Mouse (Mus musculus) cerebellum, adult 2 months (tissue): Measurements from ENCODE around the gene 4921501E09Rik. TPM values are rescaled to one million over a fixed set of nuclear protein-coding genes. Genes with fewer than 3 reads are reported as not detected.
"Not testable (repeated sequence)": the region's sequence is repeated elsewhere in the genome, so short reads cannot be mapped to it uniquely, and the experiment has no call there.

Source experiments
- DNase-seq, 2 experiments: peaks; one replicate each; pipeline ENCODE4 v3.0.0; 2021
- H3K27ac ChIP-seq: fragments of 200-500 bp; 2 replicates; pipeline ENCODE4 v1.5.1; 2012; ENCODE audit warnings: low read length, control low read depth, inconsistent platforms; ENCODE audit not compliant: insufficient read depth
- H3K27me3 ChIP-seq: fragments of 200-500 bp; 2 replicates; pipeline ENCODE4 v1.6.1; 2012; ENCODE audit warnings: inconsistent platforms, mild to moderate bottlenecking, low read length, moderate library complexity; ENCODE audit not compliant: control insufficient read depth, insufficient read depth
- H3K4me1 ChIP-seq: fragments of 200-500 bp; 2 replicates; pipeline ENCODE4 v1.6.1; 2011; ENCODE audit warnings: low read length; ENCODE audit not compliant: control insufficient read depth, insufficient read depth
- H3K4me3 ChIP-seq: fragments of 200-500 bp; replicated peaks from 2 replicates; pipeline ENCODE3; 2011; ENCODE audit warnings: mild to moderate bottlenecking, low read depth, low read length, control low read depth; ENCODE audit not compliant: insufficient read depth
- CTCF ChIP-seq: fragments of 200-500 bp; IDR thresholded peaks from 2 replicates; pipeline ENCODE4 v1.5.1; 2011; ENCODE audit warnings: low read depth, mild to moderate bottlenecking, control low read depth, low read length, moderate library complexity, borderline replicate concordance; ENCODE audit not compliant: insufficient read depth
- POLR2A ChIP-seq: fragments of 200-500 bp; IDR thresholded peaks from 2 replicates; pipeline ENCODE4 v1.6.1; 2011; ENCODE audit warnings: low read length, control low read depth, borderline replicate concordance; ENCODE audit not compliant: insufficient read depth
- WGBS: fragments of 180-500 bp; shearing (Covaris S2); methylation state at CpG from one replicate; pipeline ENCODE4 v1.1.7; 2018; 5-methylcytosine and 5-hydroxymethylcytosine counted together
- polyA plus RNA-seq: library from polyadenylated mRNA; depleted of rRNA; stranded (reverse); fragments of >200 nt; gene quantifications from 2 replicates; pipeline ENCODE4 v1.2.3, GENCODE M21; 2012; rRNA removed

4921501E09Rik gene
- polyA plus RNA-seq, 1 experiment: not detected

DNA sequence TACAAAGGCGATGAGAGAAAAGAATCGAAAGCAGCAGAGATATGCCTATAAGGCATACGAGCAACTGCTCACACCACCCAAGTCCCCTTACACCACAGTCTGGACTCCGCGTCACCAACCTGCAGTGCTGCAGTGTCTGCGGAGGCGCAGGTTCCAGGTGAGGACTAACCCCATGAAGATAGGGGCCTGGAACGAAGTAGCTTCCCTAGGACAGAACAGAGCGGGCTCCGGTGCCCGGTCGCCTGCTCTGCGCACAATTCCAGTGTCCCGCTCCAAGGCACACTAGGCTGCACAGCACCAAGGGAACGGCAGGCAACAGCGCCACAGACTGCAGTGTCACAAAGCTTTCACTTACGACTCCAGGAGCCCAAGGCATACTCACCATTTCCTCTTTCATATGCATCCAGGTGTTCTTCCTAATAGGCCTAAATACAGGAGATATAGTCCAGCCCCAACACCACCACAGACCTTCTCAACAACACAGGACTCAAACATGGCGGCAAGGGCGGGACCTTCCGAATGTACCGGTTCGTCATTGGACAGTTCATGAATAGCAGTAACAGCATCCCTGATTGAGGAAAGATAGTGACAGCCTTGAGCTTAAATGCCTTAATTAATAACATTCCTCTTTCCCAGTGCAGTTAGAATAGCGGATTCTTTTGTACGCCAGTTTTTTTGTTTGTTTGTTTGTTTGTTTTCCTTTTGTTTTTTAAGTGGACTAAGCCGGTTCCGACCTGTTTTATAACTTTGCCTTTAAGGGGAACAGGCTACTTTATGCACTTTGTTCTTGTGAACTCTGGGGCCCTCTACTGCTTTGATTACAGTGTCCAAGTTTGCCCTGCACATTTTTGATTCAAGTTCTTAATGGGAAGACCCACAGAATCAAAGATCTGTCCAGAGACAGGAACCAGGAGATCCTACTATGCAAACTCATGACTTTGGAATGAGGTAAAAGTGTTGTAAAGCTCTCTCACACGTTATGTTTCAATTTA is 34.7 kb downstream of the 4921501E09Rik start, which contains the start of gene Zfp763:
TSS of gene Zfp763 (minus strand) at position 503 of the 992 bp plus-strand sequence.
- 2% methylated on average over 27 of the region's 27 CpGs for WGBS
- DNase-seq: peak; percentile 82 to 85
- Histone ChIP-seq H3K4me1 (peaks cover 3% of the 10 kb centered on the region), H3K4me3 (peak within 1 kb of the TSS; percentile 91), H3K27ac (no peak within 1 kb of the TSS), H3K27me3 (no peaks in the 10 kb centered on the region)
- TF ChIP-seq CTCF: no peak
- peak; percentile 68; the same call in 1 of the 2 replicates for TF ChIP-seq POLR2A

DNA sequence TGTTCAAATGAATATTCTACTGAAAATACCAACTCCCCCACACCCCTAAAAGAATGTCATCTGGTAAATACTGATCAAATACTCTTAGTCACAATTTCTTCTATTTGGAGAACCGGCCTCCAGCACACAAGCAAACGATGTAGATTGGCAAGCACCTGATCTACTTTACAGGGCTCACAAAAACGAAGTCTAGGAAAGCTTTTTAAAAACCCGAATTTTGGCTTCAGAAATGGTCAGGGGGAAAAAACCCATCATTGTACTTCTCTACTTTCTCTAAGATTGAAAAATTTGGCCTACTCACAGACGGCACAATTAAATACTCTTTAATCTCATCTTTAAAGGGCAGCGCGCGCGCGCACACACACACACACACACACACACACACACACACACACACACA is 35.5 kb downstream of the 4921501E09Rik start:
- H3K27ac ChIP-seq: no peak overlapping the region
- no peak for DNase-seq
- H3K4me1 ChIP-seq: peaks cover 3% of the 10 kb centered on the region
- H3K27me3 ChIP-seq: no peaks in the 10 kb centered on the region
- no peak for TF ChIP-seq POLR2A
- no peak for TF ChIP-seq CTCF
- 4% methylated on average over 10 of the region's 10 CpGs for WGBS
- H3K4me3 ChIP-seq: peak overlapping the region; percentile 91

DNA sequence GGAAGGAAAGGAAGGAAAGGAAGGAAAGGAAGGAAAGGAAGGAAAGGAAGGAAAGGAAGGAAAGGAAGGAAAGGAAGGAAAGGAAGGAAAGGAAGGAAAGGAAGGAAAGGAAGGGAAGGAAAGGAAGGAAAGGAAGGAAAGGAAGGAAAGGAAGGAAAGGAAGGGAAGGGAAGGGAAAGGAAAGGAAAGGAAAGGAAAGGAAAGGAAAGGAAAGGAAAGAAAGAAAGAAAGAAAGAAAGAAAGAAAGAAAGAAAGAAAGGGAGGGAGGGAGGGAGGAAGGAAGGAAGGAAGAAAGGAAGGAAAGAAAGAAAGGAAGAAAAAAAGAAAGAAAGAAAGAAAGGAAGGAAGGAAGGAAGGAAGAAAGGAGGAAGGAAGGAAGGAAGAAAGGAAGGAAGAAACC is 47.4 kb downstream of the 4921501E09Rik start:
- H3K27ac ChIP-seq, H3K27me3 ChIP-seq, H3K4me1 ChIP-seq, DNase-seq, H3K4me3 ChIP-seq: not testable (repeated sequence)

Other genes with a start within 250 kb of the 4921501E09Rik start
- gene Zfp799, start 237.8 kb downstream of the 4921501E09Rik start, polyA plus RNA-seq: 13.3 and 15.7 TPM in 2 replicates
- 6.3 and 6.8 TPM in 2 replicates for gene Zfp870, start 176.4 kb downstream of the 4921501E09Rik start, polyA plus RNA-seq
- gene Cyp4f14, start 150.7 kb downstream of the 4921501E09Rik start, polyA plus RNA-seq: 10.8 and 13.0 TPM in 2 replicates
- 47.2 and 49.5 TPM in 2 replicates for gene Cyp4f13, start 120.7 kb downstream of the 4921501E09Rik start, polyA plus RNA-seq
- 4.6 and 4.9 TPM in 2 replicates for gene Zfp472, start 102.2 kb downstream of the 4921501E09Rik start, polyA plus RNA-seq
- 12.3 and 13.3 TPM in 2 replicates for gene Zfp952, start 74.9 kb downstream of the 4921501E09Rik start, polyA plus RNA-seq
- 10.7 and 12.2 TPM in 2 replicates for gene Zfp763, start 34.7 kb downstream of the 4921501E09Rik start, polyA plus RNA-seq
- 10.2 and 11.6 TPM in 2 replicates for gene Zfp563, start 21.3 kb upstream of the 4921501E09Rik start, polyA plus RNA-seq
- 4.5 and 5.1 TPM in 2 replicates for gene Morc2b, start 71.6 kb upstream of the 4921501E09Rik start, polyA plus RNA-seq
- gene Olfr55, start 100.4 kb upstream of the 4921501E09Rik start, polyA plus RNA-seq: 0.03 and 0.05 TPM in 2 replicates
- not detected in 2 replicates for gene Olfr239, start 123.2 kb upstream of the 4921501E09Rik start, polyA plus RNA-seq
- gene Olfr1564, start 153.6 kb upstream of the 4921501E09Rik start, polyA plus RNA-seq: 3.1 and 3.3 TPM in 2 replicates
- 5.3 and 6.7 TPM in 2 replicates for gene Zfp955a, start 187.1 kb upstream of the 4921501E09Rik start, polyA plus RNA-seq
- gene Olfr63, start 196.6 kb upstream of the 4921501E09Rik start, polyA plus RNA-seq: not detected in 2 replicates
- gene Zfp955b, start 221.5 kb upstream of the 4921501E09Rik start, polyA plus RNA-seq: 16.0 and 16.8 TPM in 2 replicates